Mouse (Mus musculus) megakaryocyte, embryonic 14.5 days (primary cell): ENCODE data around the gene Gm43720.

Source experiments
- FLI1 ChIP-seq: IDR thresholded peaks from 2 replicates; pipeline ENCODE4 v1.6.1; 2012; ENCODE audit warnings: low read length, inconsistent platforms, mixed read lengths
- GATA1 ChIP-seq: IDR thresholded peaks from 3 replicates; pipeline ENCODE4 v1.6.1; 2012; ENCODE audit warnings: mixed read lengths, low read length, inconsistent platforms, borderline replicate concordance

DNA sequence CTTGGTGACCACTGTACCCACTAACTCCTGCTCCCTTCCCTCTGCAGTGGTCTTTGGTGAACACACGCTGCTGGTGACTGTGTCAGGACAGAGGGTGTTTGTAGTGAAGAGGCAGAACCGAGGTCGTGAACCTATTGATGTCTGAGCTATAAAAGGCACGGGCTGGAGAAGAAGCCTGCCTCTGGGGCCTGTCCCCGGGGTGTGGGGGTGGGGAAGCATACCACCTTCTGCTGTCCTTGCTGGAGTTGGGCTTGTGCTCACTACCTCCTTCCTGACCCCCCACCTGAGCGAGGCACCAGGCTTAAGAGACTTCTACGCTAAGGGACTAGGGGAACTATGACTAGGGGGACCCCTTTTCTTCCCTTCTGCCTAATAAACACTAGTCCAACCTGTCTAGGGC, 20.8 kb downstream of the Gm43720 start:
- TF ChIP-seq GATA1, result no peak
- no peak for TF ChIP-seq FLI1
